Mouse (Mus musculus) cerebellum, adult (tissue): ENCODE data around the gene Gtsf2.
"Not testable (repeated sequence)": the region's sequence is repeated elsewhere in the genome, so short reads cannot be mapped to it uniquely, and the experiment has no call there.

Experiments used
- ATAC-seq: cut with Nextera tagmentation; 2 replicates; pipeline ENCODE4 v1.9.2; 2017; ENCODE audit warnings: mild to moderate bottlenecking, moderate library complexity, mixed read lengths; ENCODE audit not compliant: insufficient number of reproducible peaks, low FRiP score, low TSS enrichment

Gtsf2 gene

DNA sequence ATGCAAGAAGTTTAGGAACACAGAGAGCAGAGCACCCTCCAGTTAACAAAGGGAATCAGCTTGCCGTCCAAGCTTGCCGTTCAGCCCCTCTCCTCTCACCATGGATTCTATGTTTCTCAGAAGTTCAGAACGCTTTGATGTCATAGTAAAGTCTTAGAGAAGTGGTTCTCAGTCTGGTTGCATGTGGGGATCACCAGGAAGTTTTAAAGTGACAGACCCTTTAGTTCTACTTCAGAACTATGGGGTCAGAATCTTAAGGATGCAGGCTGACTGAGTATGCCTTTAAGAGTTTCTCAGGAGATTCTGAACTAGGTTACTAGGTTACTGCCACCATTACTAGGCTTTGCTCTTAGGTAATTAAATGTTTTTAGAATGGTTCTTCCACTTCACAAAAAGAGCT is at the start of gene Gtsf2:
Gtsf2 (minus strand) TSS at position 101 of the 400 bp plus-strand sequence.
- ATAC-seq = no peak

DNA sequence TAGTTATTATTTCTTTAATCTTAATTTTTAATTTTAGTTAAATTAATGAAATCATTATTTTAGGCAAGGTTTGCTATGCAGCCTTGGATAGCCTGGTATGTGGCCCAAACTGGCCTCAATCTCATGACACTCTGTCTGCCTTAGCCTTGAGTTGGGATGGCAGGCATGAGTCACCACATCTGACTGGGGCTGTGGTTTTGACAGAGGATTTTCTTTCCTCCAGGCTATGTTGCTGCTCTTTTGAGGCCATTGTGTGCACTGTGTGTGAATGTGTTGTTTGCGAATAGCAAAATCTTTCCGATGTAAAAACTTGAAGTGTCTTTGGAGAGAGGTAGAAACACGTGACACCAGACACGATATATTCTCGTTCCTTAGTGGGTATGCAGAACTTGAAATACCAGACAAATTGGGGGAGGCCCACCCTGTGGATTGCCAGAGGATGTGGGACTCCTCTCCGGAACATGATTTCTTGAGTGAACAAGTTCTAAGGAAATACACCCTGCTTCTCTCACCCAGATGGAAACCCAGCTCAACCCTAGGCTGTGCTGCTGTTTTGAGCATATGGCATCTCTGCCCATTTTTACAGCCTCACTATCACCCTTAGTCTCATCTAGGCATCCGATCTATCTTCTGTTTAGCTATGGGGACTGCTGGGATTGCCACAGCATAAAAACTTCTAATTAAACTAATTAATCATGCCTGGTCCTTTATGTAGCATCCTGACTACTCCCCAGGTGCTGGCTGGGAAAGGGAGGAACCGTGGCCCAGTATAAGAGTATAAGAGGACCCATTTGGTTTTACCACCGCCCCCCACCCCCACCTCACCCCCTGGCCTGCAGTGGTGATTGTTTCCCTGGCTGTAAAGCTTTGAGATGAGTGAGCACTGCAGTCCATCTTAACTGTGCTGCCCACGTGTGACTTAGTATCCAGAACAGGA is 48.2 kb upstream of the Gtsf2 start:
- ATAC-seq = no peak

DNA sequence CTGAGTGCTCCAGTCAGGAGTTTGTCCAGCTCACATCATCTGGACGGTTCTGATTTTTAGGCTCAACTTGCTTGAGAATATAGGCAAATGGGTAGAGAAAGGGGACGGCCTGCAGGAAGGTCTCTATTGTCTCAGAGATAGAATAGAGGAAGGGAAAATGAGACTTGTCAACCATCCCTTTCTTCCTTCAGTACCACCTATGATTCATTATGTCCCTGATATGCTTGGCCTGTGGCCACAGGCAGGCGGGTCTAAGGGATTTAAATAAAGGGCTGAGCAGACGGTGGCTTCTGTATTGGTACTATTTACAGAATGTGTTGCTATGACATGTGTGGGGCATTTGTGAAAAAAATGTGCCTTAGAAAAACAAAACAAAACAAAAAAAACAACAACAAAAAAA is 40.1 kb upstream of the Gtsf2 start:
- no peak for ATAC-seq

DNA sequence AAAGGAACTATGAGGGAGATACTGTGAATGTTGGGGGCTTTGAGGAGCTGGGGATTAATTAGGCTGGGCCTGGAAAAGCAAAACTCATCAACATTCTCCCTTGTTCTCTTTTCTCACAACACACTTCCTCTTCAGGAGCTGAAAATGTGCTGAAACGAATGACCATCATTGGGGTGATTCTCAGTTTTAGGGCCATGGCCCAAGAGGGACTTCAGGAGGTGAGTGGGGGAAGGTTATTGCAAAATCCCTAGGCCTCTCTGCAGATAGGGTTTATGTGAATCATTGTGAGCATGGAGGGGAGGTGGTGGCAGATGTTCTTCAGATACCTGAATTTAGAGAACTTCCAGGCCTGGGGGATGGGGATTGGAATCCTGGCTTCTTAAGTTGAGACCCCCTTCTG is 38.4 kb upstream of the Gtsf2 start:
- no peak for ATAC-seq

DNA sequence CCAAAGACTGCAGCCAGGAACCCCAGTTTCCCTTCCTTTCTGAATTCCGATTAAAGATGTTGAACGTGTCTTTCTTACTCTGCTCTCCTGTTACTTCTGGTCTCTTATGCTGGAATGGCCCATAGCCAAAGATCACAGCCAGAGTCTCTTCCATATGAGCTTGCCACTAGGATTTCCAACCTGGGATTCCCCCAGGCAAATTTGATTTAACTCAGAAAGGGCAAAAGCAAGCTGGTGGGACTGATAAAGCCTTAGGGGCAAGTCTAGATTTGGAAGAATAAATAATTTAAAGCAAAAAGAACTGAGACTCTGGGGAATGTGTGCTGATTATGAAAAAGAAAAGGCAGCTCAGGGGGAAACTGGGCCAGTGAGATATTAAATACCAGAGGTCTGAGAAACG is 36.8 kb upstream of the Gtsf2 start:
- ATAC-seq = no peak

DNA sequence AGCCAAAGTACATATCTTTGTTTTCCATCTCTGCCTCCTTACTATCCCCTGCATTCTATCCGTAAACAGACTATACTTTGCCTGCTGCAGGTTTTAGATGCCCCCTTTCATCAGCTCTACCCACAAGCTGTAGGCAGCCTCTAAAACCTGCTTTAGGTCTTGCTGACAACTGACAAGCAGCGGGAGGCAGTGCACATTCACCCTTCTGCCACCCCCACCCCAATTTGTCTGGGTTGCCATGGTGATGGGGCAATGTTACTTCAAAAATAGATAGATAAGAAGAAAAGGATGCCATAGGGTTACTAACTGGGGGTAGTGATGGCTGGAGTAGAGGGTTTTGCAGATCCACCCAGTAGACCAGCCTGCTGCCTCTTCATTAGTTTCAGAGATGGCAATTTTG is 36.2 kb upstream of the Gtsf2 start:
- no peak for ATAC-seq

DNA sequence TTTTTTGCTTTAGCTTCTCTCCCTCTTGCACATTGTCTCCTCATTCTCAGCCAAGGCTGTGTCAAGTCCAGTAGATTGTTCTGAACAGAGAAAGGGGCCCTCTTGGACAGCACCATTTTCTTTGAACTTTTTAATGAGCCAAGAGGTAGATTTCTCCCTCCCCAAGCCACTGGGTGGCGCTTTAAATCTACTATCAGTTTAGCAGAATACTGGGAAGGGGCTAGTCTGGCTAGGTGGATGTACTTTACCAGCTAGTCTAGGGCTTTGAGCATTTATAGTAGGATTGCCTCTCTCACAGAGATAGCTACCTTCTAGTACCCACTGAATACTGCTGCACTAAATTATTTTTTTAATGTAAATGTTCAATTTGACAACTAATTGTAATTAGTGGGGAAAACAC is 34.2 kb upstream of the Gtsf2 start:
- no peak for ATAC-seq

DNA sequence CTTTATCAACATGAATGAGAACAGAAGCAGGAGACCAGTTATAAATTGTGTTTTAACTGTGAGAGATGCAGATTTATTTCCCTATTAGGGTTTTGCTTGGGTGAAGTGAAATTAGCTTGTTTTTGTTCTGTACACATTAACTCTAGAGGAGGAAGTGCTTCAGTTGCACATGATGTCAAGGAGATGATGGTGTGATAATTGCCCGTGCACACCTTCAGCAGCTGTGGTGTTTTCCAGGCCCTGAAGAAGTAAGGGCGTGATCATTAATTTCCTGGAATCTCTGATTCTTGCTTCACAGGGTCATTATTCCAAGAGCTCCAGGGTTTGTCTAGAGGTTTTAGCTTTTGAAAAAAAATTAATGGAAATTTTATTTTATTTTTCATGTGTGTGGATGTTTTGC is 31.9 kb upstream of the Gtsf2 start:
- ATAC-seq = no peak

DNA sequence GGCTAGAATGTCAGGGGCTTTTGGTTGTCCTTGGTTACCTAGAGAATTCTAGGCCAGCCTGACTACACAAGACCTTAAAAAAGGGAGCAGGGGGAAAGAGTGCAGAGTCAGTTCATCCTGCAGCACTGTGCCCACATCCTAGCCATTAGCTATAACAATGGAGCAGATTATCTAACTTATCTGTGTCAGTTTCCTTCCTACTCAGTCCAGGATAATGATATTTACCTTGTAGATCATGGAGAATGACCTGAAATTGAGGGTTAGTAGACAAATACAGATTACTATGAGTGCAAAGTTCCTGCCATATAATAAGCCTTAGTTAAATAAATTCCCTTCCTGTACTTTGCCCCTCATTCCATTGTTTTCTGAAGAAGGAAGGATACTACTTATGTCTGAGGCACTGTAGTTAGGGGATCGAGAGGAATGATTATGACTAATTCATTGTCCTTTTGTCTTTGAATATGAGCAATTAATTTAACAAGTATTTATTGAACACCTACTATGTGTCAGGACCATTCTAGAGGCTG is 30.9 kb upstream of the Gtsf2 start:
- ATAC-seq = no peak

DNA sequence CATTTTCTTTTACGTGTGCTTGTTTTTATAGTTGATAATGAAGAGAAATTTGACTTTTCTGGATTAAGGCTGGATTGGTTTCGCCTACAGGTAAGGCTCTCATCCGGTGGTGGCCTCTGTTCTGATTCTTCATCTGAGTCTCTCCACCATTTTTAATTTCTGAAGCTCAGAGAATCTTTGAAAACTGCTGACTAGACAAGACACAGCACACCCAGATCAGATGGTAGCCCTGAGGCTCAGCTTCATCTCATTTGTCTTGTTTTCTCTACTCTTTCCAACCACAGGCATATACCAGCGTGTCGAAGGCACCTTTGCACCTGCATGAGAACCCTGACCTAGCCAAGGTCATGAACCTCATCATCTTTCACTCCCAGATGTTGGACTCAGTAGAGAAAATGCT is 25.5 kb upstream of the Gtsf2 start:
- no peak for ATAC-seq

DNA sequence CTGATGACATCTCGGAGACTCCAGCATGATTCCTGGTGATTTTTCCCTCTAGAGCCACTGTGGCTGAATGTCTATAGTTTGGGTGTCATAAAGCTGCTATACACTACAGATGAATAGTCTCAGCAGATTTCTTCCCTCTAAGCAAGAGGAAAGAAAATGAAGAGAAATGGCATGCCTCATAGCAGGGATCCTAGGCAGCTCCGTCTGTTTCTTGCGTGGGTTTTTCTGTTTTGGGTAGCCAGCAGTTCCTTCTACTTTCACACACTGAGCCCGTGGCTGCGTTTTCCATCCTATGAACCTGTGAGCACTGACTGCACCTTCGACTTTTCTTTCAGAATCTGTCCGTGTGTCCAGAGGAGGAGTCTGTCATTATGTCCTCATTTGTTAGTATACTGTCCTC is 24.9 kb upstream of the Gtsf2 start:
- ATAC-seq = no peak

DNA sequence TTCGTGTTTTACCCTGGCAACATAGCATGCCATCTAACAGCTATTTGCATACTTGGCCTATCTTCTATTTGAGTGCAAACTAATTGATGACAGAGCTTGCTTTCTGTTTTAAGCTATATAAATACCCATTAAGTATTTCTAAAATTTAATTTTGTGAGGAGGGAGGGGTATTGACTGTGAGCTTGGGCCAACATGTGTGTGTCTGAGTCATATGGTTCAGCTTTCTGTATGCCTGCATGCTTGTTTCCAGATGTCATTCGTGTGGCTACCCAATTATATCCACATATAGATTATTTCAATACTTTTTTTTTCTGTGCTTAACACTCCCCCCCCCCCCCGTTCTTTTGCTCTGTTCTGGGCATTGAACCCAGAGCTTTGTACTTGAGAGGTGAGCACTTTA is 24.0 kb upstream of the Gtsf2 start:
- no peak for ATAC-seq

DNA sequence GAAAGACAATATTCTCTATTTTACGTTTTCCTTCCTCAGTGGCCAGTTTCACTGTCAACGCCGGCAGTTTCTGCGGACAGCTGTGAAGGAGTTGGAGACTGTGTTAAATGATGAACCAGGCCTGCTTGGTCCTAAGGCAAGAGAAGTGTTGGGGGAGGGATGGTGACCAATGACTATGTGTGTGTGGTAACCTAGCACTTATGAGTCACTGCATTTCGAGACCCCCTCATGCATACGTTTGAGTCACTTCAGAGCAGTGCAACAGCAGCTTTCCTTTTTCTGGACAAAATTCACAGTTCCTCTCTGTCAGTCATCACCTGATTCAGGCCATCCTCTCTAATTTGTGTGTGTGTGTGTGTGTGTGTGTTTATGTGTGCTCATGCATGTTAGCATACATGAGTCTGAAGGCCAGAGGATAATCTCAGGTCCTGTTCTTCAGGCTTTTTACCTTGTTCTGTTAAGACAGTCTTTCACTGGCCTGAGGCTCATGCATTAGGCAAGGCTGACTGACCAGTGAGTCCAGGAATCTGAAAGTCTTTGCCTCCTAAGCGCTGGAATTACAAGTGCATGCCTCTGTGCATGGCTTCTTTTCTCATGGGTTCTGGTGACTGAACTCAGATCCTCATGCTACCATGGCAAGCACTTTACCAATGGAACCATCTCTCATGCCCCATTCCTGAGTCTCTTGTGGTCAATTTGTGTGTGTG is 23.4 kb upstream of the Gtsf2 start:
- ATAC-seq = no peak

DNA sequence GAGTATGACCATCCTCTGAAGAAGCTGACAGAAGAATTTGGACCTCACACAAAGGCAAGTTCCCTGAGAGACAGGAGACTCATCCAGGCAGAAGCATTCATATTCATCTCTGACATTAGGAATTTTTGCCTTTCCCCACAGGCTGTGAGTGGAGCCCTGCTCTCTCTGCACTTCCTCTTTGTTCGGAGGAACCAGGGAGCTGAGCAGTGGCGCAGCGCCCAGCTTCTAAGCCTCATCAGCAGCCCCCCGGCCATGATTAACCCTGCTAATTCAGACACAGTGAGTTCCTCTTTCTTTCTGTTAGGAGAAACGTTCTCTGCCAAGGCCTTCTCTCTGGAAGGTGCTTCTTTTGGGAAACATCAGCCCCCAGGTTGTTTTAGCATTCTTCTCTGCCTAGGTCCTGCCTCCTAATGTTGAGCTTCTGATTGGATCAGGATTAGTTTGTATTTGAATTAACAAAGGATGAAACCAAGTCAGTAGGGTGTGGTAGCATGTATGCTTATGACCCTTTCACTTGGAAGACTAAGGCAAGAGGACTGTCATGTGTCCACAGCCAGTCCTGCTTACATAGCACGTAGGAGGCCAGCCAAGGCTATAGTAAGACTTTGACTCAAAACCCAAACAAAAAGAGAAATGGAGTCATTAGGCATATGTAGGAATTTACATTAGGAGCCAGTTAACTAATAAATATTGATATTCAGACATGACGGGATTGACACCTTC is 14.4 kb upstream of the Gtsf2 start:
- ATAC-seq = no peak

DNA sequence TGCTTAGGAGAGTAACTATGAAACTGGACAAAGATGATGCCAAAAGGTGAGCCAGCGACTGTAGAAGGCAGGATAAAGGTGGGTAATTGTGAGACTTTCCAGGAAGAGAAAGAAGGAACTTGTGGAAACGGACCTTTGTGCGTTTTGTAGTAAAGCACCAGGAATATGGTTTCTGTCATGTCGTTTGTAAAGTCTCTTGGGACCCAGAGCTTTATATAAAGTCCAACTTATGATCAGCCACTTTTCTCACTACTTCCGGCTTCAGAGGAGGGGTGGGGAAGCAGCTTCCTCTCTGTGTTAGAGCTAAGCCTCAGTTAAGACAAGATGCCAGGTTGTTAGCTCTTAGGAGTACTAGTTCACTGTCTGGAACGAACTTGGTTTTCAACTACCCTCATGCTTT is 6.2 kb upstream of the Gtsf2 start:
- no peak for ATAC-seq

DNA sequence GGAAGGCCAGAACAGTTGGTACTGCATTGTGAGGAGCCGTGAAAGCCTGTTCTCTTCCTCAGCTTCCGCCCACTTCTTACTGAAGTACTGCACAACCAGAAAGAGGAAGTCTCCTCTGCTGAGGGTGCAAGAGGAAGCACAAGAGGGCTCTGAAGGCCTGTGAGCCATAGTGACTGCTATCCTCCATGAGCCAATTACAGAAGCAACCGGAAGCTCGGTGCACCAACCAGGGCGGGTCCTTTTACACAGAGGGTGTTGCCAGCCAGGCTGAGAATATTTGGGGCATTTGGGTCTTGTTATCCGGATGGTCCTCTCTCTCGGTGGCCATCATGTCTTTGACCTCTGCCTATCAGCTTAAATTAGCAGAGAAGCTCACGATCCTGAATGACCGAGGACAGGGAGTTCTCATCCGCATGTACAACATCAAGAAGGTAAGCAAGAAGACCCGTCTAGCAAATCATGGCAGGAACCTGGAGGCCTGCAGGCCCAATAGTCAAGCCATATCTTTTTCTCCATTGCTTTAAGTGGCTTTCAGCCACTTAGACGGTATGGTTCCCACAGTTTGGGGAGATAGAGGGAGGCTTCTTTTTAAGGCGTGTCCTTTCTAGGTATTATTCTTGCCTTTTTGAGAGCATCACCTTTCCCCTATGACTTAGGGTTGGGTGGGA is 5.4 kb upstream of the Gtsf2 start, which contains the start of gene Nckap1l:
Nckap1l (plus strand) TSS at position 244 of the 668 bp plus-strand sequence.
- ATAC-seq = no peak

DNA sequence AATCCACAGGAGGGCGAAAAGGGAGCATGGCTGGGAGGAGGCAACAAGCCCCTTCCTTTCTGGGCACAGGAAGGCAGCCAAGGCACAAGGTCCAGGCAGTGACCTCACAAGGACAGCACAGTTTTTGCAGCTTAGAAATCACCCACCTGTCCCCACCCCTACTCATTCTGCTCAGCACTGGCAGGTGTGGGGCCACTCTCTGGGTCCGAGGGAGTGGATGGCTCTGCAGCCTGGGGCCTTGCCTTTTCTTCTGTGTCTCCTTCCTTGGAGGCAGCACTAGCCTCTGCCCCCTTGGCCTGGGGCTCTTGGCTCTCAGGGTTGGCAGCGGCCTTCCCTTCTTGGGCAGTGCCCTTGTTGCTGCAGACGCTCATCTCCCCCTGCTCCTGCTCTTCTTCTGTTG is 2.3 kb downstream of the Gtsf2 start:
- not testable (repeated sequence) for ATAC-seq

DNA sequence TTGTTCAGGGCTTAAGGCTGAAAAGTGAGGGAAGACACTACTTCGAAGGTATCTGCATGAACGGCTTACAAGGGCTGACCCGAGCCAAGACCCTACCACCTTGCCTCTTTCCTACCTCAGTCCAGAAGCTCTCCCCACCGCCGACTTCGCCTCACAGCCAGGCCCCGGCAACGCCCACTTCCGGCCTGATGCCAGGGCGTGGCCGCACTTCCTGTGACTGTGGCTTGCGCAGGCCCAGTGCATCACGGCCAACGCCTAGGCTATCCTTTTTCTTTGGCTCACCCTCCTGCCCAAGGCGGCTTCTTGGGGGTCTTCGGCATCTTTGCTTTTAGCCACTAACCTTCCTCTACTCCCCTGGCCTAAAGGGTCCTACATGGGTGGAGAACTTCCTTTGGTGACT is 18.0 kb downstream of the Gtsf2 start, which contains the start of gene Gtsf1:
Gtsf1 (minus strand) TSS at position 230 of the 400 bp plus-strand sequence.
- no peak for ATAC-seq

DNA sequence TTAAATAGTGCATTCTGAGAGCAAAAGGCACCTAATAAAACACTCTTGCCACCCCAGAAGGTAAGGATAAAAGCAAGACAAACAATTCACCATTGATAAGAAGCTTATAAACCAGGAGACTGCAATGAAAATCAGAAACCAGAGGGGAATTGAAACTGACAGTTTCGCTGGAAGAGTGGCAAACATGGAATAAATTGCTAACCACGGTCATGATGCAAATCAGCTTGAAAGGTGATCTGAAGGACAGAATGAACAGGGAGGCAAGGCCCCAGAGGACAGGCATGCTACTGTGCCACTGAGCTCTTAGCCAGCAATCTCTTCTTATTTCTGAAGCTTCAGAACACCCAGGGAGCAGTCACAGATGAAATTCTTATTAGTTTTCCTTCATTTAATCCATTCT is 21.3 kb downstream of the Gtsf2 start:
- no peak for ATAC-seq

DNA sequence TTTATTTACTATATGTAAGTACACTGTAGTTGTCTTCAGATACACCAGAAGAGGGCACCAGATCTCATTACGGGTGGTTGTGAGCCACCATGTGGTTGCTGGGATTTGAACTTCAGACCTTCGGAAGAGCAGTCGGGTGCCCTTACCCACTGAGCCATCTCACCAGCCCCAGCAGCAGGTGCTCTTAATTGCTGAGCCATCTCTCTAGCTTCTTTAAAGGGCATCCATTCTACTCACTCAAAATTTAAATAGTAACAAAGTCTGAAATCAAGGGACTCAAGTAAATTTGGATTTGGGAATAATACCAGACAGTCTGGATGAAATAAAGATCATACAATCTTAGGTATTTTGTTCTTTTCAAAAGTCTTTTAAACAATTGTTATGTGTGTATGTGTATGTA is 42.7 kb downstream of the Gtsf2 start:
- not testable (repeated sequence) for ATAC-seq
